ENCODE assay signal across 8 mouse cellular contexts in the genomic region with DNA sequence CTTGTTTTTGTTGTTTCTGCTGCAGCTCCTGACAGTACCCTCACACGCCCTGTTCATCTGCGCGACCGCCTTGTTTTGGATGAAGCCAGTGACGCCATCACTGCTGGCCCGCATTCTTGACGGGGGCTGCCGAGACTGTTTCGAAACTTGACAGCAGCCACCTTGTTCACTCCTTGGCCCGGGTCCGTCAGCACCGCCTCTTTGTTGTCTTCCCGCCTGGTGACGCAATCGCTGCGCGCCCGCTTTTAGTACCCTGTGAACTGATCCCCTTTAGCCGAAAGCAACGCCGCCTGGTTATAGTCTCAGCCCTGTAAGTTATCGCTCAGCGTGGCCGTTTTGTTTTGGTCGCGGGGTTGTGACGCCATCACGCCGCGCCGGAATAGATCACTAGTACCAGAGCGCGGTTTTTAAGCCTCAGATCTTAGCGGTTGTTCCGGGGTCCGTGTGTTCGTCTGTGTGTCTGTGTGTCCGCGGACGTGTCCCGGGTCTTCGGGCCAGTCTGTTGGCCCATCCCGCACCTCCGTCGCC. TPM values are rescaled to one million over a fixed set of nuclear protein-coding genes. Genes with fewer than 3 reads are reported as not detected.
DNase-seq lines count a peak whose midpoint lies in the region; ATAC-seq and TF ChIP-seq lines count a peak whose summit lies in the region.

No protein-coding gene starts in this region.

- ATAC-seq in activated CD4-positive, CD25-positive, alpha-beta regulatory T cell, adult 4 months, result peak; percentile 45

- H3K4me3 ChIP-seq in cortical plate, adult 2 months (ENCODE audit: insufficient read depth, low read length), result peak overlapping the region; percentile 51
- peak overlapping the region; percentile 99 for H3K4me3 ChIP-seq in megakaryocyte, embryonic 14.5 days (replicated peaks)

- H3K4me1 ChIP-seq in cortical plate, adult 2 months (ENCODE audit: control insufficient read depth, insufficient read depth, low read length), result no peaks in the 10 kb centered on the region
- peaks cover 32% of the 10 kb centered on the region for H3K4me1 ChIP-seq in megakaryocyte, embryonic 14.5 days

- TF ChIP-seq CTCF in cortical plate, adult 2 months (IDR thresholded peaks at IDR 0.05; ENCODE audit: extremely low read depth, insufficient read depth, low read length), result no peak

- no peaks in the 10 kb centered on the region for H3K27me3 ChIP-seq in megakaryocyte, embryonic 14.5 days (replicated peaks)

- peaks cover 32% of the 10 kb centered on the region for H3K36me3 ChIP-seq in megakaryocyte, embryonic 14.5 days (replicated peaks; ENCODE audit: low read length)

- H3K9me3 ChIP-seq in megakaryocyte, embryonic 14.5 days, result peaks cover 20% of the 10 kb centered on the region

- peak; percentile 84 to 85 for DNase-seq in gastrocnemius, adult 8-10 months (ENCODE audit: low spot score in 2 of 2)
- DNase-seq in hindlimb bud, embryonic 11.5 days (ENCODE audit: extremely low spot score, low read depth, low spot score), result peak; percentile 57
- DNase-seq in left cerebral cortex, adult 8-10 months (ENCODE audit: low spot score in 2 of 2), result peak; percentile 95 to 99
- peak; percentile 98 to 99 for DNase-seq in right cerebral cortex, postnatal 10 days (ENCODE audit: low spot score in 2 of 2)
- peak; percentile 92 for DNase-seq in urinary bladder, postnatal 25 days (ENCODE audit: low spot score)

- TF ChIP-seq POLR2A in cortical plate, adult 2 months (IDR thresholded peaks at IDR 0.05; ENCODE audit: extremely low read depth, insufficient read depth, low read length), result peak; percentile 51; the same call in 1 of the 2 replicates

- H3K27ac ChIP-seq in cortical plate, adult 2 months (ENCODE audit: insufficient read depth, low read length), result peak overlapping the region; percentile 80

RNA-seq across cellular contexts. Expression of a gene that starts 18.2 kb away (rescaled TPM):
- not detected for polyA plus RNA-seq in activated CD4-positive, CD25-positive, alpha-beta regulatory T cell, adult 4 months (2017; shearing (Covaris generic))
- 0.73 and 0.87 TPM in 2 replicates for polyA plus RNA-seq in cortical plate, adult 2 months (2012; rRNA removed)
- not detected for total RNA-seq in gastrocnemius, adult 8-10 months (2022)
- 1 to 10 TPM in 1 of 4 experiments, under 1 TPM in 2, not detected in 1; 0.64 to 1.1 (median 0.98) TPM for total RNA-seq in left cerebral cortex, adult 8-10 months (2022)
- polyA plus RNA-seq in megakaryocyte, embryonic 14.5 days (2012; ENCODE audit: insufficient read depth, low replicate concordance), result 0.22 TPM in 1 of 2 replicates, not detected in the other

RNA-seq across cellular contexts. Expression of a gene that starts 35.4 kb away (rescaled TPM):
- polyA plus RNA-seq in activated CD4-positive, CD25-positive, alpha-beta regulatory T cell, adult 4 months (2017; shearing (Covaris generic)), result not detected
- polyA plus RNA-seq in cortical plate, adult 2 months (2012; rRNA removed), result 0.23 TPM in 2 replicates
- not detected for total RNA-seq in gastrocnemius, adult 8-10 months (2022)
- total RNA-seq in left cerebral cortex, adult 8-10 months (2022), result 1 to 10 TPM in 1 of 4 experiments, under 1 TPM in 2, not detected in 1; 0.11 to 1.3 (median 0.53) TPM
- not detected in 2 replicates for polyA plus RNA-seq in megakaryocyte, embryonic 14.5 days (2012; ENCODE audit: insufficient read depth, low replicate concordance)

RNA-seq across cellular contexts. Expression of a gene that starts 37.5 kb away (rescaled TPM):
- 10 to 100 TPM; 15.4 to 16.8 TPM for polyA plus RNA-seq in activated CD4-positive, CD25-positive, alpha-beta regulatory T cell, adult 4 months (2017; shearing (Covaris generic))
- polyA plus RNA-seq in cortical plate, adult 2 months (2012; rRNA removed), result 46.7 and 48.0 TPM in 2 replicates
- 10 to 100 TPM in 3 of 4 experiments, 1 to 10 TPM in 1; 9.9 to 12.9 (median 11.1) TPM for total RNA-seq in gastrocnemius, adult 8-10 months (2022)
- 10 to 100 TPM; 54.3 to 60.0 (median 58.0) TPM for total RNA-seq in left cerebral cortex, adult 8-10 months (2022)
- polyA plus RNA-seq in megakaryocyte, embryonic 14.5 days (2012; ENCODE audit: insufficient read depth, low replicate concordance), result 1.6 and 6.1 TPM in 2 replicates

Comparison
In these comparisons a context has a peak if more than half of its experiments do, and no peak if none do; other contexts are left out.
1. Peak in every context shown above with its lines: DNase-seq, ATAC-seq, H3K4me3 ChIP-seq and H3K27ac ChIP-seq.